Mouse (Mus musculus) bone marrow macrophage, adult 2 months (primary cell): ENCODE data around the gene Gm10553.
"Not testable (repeated sequence)": the region's sequence is repeated elsewhere in the genome, so short reads cannot be mapped to it uniquely, and the experiment has no call there.

Experiments used
- CTCF ChIP-seq: IDR thresholded peaks from 2 replicates; pipeline ENCODE4 v1.5.1; 2012; ENCODE audit warnings: low read depth, mild to moderate bottlenecking, low read length, moderate library complexity
- POLR2A ChIP-seq: IDR thresholded peaks from 2 replicates; pipeline ENCODE4 v1.6.1; 2012; ENCODE audit warnings: mild to moderate bottlenecking, low read depth, low read length, borderline replicate concordance

DNA sequence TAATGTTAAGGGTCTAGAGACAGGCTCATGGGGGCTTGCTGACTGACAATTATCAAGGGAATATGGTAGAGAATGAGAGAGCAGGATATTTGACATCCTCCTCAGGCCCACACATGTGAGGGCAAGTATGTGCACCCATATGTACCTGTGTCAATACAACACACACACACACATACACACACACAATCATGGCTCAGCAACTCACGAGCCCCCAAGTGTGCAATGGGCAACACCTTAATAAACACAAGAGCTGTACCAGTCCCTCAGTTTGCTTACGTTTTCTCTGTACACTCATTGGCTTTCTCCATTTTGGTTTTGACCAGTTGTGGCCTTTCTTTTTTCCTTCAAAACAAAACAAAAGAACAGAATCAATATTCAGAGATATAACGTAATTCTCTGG, 15.2 kb upstream of the Gm10553 start:
- not testable (repeated sequence) for TF ChIP-seq CTCF, POLR2A
